Mouse (Mus musculus) forebrain, embryonic 11.5 days (tissue): ENCODE data around the gene Depdc7. TPM values are rescaled to one million over a fixed set of nuclear protein-coding genes. Genes with fewer than 3 reads are reported as not detected.
A peak's percentile ranks its signal among the peaks of the same experiment; 100 is the strongest.

Experiments
- ATAC-seq: fragments of 200-750 bp; cut with Nextera tagmentation; replicated peaks from 2 replicates; pipeline ENCODE4 v1.8.0; 2017; ENCODE audit warnings: moderate TSS enrichment; ENCODE audit not compliant: low FRiP score
- DNase-seq: peaks from one replicate; pipeline ENCODE4 v3.0.0-alpha.2; 2017; ENCODE audit warnings: low spot score
- H3K27ac ChIP-seq: fragments of 300-500 bp; sonication (generic); 2 replicates; pipeline ENCODE4 v1.5.1; 2014; ENCODE audit warnings: low read depth, low read length
- H3K27me3 ChIP-seq: fragments of 300-500 bp; sonication (generic); 2 replicates; pipeline ENCODE4 v1.6.1; 2014; ENCODE audit warnings: mild to moderate bottlenecking, low read length, mixed read lengths; ENCODE audit not compliant: control insufficient read depth, insufficient read depth
- H3K36me3 ChIP-seq: fragments of 300-500 bp; sonication (generic); 2 replicates; pipeline ENCODE4 v1.6.1; 2014; ENCODE audit warnings: mild to moderate bottlenecking, low read length, moderate library complexity, mixed read lengths; ENCODE audit not compliant: control insufficient read depth, insufficient read depth
- H3K4me1 ChIP-seq: fragments of 300-500 bp; sonication (generic); replicated peaks from 2 replicates; pipeline ENCODE4 v1.6.1; 2014; ENCODE audit warnings: low read length, mixed read lengths; ENCODE audit not compliant: control insufficient read depth, insufficient read depth
- H3K4me2 ChIP-seq: fragments of 300-500 bp; sonication (generic); 2 replicates; pipeline ENCODE4 v1.6.1; 2014; ENCODE audit warnings: low read depth, mild to moderate bottlenecking, low read length, moderate library complexity, mixed read lengths; ENCODE audit not compliant: severe bottlenecking
- H3K4me3 ChIP-seq: fragments of 300-500 bp; sonication (generic); 2 replicates; pipeline ENCODE4 v1.5.1; 2014; ENCODE audit warnings: low read depth, low read length
- H3K9ac ChIP-seq: fragments of 300-500 bp; sonication (generic); 2 replicates; pipeline ENCODE4 v1.6.1; 2014; ENCODE audit warnings: low read length
- H3K9me3 ChIP-seq: fragments of 300-500 bp; sonication (generic); 2 replicates; pipeline ENCODE4 v1.6.1; 2016; ENCODE audit warnings: low read length, mixed read lengths; ENCODE audit not compliant: control insufficient read depth
- WGBS: fragments of 180-500 bp; shearing (Covaris S2); extraction: QIAGEN DNeasy Blood & Tissue Kit; methylation state at CpG from one replicate; pipeline ENCODE4 v1.1.7; 2014; 5-methylcytosine and 5-hydroxymethylcytosine counted together
- polyA plus RNA-seq: library from polyadenylated mRNA; unstranded; fragments of >200 nt; fragmentation: Nextera tagmentation; extraction: Ambion mirVana; gene quantifications from 2 replicates; pipeline ENCODE4 v1.2.1, GENCODE M21; 2014

Gene Depdc7
- polyA plus RNA-seq: 4.0 and 5.5 TPM in 2 replicates

GRCm38 (mm10) chr2:104742741-104743064 lies at the start of gene Depdc7:
Depdc7 (minus strand) TSS chr2:104742878.
- under 1% methylated on average over 31 of the region's 31 CpGs for WGBS
- peak; percentile 89 for DNase-seq
- Histone ChIP-seq H3K9ac (peak within 1 kb of the TSS; percentile 77), H3K27ac (no peak within 1 kb of the TSS), H3K27me3 (peaks cover 10% of the 10 kb centered on the region), H3K36me3 (no peaks in the 10 kb centered on the region), H3K9me3 (no peaks in the 10 kb centered on the region), H3K4me2 (peak within 1 kb of the TSS; percentile 99), H3K4me3 (peak within 1 kb of the TSS; percentile 65), H3K4me1 (peaks cover 6% of the 10 kb centered on the region; the same call in 1 of the 2 replicates)
- ATAC-seq: peak; percentile 90

GRCm38 (mm10) chr2:104774763-104775162 lies 32.1 kb upstream of the Depdc7 start:
- peaks cover 14% of the 10 kb centered on the region for H3K36me3 ChIP-seq
- no peaks in the 10 kb centered on the region for H3K4me1 ChIP-seq
- no peaks in the 10 kb centered on the region for H3K9me3 ChIP-seq
- no peak for DNase-seq
- 93% methylated on average over 1 of the region's 1 CpGs for WGBS
- no peak overlapping the region for H3K4me2 ChIP-seq
- no peak overlapping the region for H3K4me3 ChIP-seq
- H3K9ac ChIP-seq: no peak overlapping the region
- no peak overlapping the region for H3K27ac ChIP-seq
- no peaks in the 10 kb centered on the region for H3K27me3 ChIP-seq
- no peak for ATAC-seq

GRCm38 (mm10) chr2:104768697-104769096 lies 26.0 kb upstream of the Depdc7 start:
- Histone ChIP-seq H3K9ac (no peak overlapping the region), H3K9me3 (no peaks in the 10 kb centered on the region), H3K4me3 (no peak overlapping the region), H3K4me1 (no peaks in the 10 kb centered on the region), H3K4me2 (no peak overlapping the region), H3K27ac (no peak overlapping the region), H3K27me3 (no peaks in the 10 kb centered on the region), H3K36me3 (peaks cover 10% of the 10 kb centered on the region; the same call in 1 of the 2 replicates)
- ATAC-seq (no peak), DNase-seq (no peak)
- WGBS: 100% methylated on average over 1 of the region's 1 CpGs

- no peak for DNase-seq
- Histone ChIP-seq H3K9me3 (no peaks in the 10 kb centered on the region), H3K4me3 (no peak overlapping the region), H3K27me3 (no peaks in the 10 kb centered on the region), H3K36me3 (peaks cover 3% of the 10 kb centered on the region; the same call in 1 of the 2 replicates), H3K4me1 (no peaks in the 10 kb centered on the region), H3K4me2 (no peak overlapping the region), H3K27ac (no peak overlapping the region), H3K9ac (no peak overlapping the region)
- WGBS: 95% methylated on average over 4 of the region's 4 CpGs
- ATAC-seq: no peak
These were observed 21.3 kb upstream of the Depdc7 start for GRCm38 (mm10) chr2:104764018-104764417.

- no peaks in the 10 kb centered on the region for H3K27me3 ChIP-seq
- peaks cover 3% of the 10 kb centered on the region; the same call in 1 of the 2 replicates for H3K36me3 ChIP-seq
- no peak overlapping the region for H3K4me2 ChIP-seq
- 93% methylated on average over 8 of the region's 8 CpGs for WGBS
- H3K4me1 ChIP-seq: no peaks in the 10 kb centered on the region
- no peak overlapping the region for H3K9ac ChIP-seq
- H3K27ac ChIP-seq: no peak overlapping the region
- H3K4me3 ChIP-seq: no peak overlapping the region
- H3K9me3 ChIP-seq: no peaks in the 10 kb centered on the region
- DNase-seq (no peak), ATAC-seq (no peak)
These were observed 20.5 kb upstream of the Depdc7 start for GRCm38 (mm10) chr2:104763134-104763703.

GRCm38 (mm10) chr2:104750611-104751010 lies 7.9 kb upstream of the Depdc7 start:
- 0 out of 2 replicates have a peak, but pooled peaks have one; percentile 49 for ATAC-seq
- Histone ChIP-seq H3K27ac (no peak overlapping the region), H3K4me3 (no peak overlapping the region), H3K4me1 (no peaks in the 10 kb centered on the region), H3K27me3 (no peaks in the 10 kb centered on the region), H3K4me2 (no peak overlapping the region), H3K9ac (no peak overlapping the region), H3K9me3 (no peaks in the 10 kb centered on the region), H3K36me3 (peaks cover 3% of the 10 kb centered on the region; the same call in 1 of the 2 replicates)
- 65% methylated on average over 3 of the region's 3 CpGs for WGBS
- no peak for DNase-seq

- ATAC-seq (no peak), DNase-seq (no peak)
- Histone ChIP-seq H3K27ac (no peak overlapping the region), H3K27me3 (no peaks in the 10 kb centered on the region), H3K9ac (no peak overlapping the region), H3K4me2 (no peak overlapping the region), H3K36me3 (peaks cover 3% of the 10 kb centered on the region; the same call in 1 of the 2 replicates), H3K9me3 (no peaks in the 10 kb centered on the region), H3K4me3 (no peak overlapping the region), H3K4me1 (no peaks in the 10 kb centered on the region)
- 77% methylated on average over 5 of the region's 5 CpGs for WGBS
These were observed 6.0 kb upstream of the Depdc7 start for GRCm38 (mm10) chr2:104748652-104749183.

GRCm38 (mm10) chr2:104746251-104746650 lies 3.6 kb upstream of the Depdc7 start:
- H3K4me3 ChIP-seq: no peak overlapping the region
- no peak overlapping the region for H3K27ac ChIP-seq
- peaks cover 10% of the 10 kb centered on the region for H3K27me3 ChIP-seq
- no peak overlapping the region for H3K4me2 ChIP-seq
- peaks cover 2% of the 10 kb centered on the region; the same call in 1 of the 2 replicates for H3K4me1 ChIP-seq
- H3K36me3 ChIP-seq: no peaks in the 10 kb centered on the region
- DNase-seq (no peak), ATAC-seq (no peak)
- no peaks in the 10 kb centered on the region for H3K9me3 ChIP-seq
- H3K9ac ChIP-seq: no peak overlapping the region
- whole genome bisulfite sequencing: 66% methylated on average over 8 of the region's 8 CpGs

- Histone ChIP-seq H3K9me3 (no peaks in the 10 kb centered on the region), H3K4me1 (peaks cover 6% of the 10 kb centered on the region; the same call in 1 of the 2 replicates), H3K27me3 (peaks cover 10% of the 10 kb centered on the region), H3K36me3 (no peaks in the 10 kb centered on the region), H3K4me3 (no peak overlapping the region), H3K4me2 (no peak overlapping the region), H3K27ac (no peak overlapping the region), H3K9ac (no peak overlapping the region)
- ATAC-seq: no peak
- no peak for DNase-seq
- WGBS: 45% methylated on average over 5 of the region's 5 CpGs
These were observed 1.3 kb upstream of the Depdc7 start for GRCm38 (mm10) chr2:104743971-104744370.
